Mouse (Mus musculus) NIH3T3 (cell line): ENCODE results near the gene Klhdc7a.
"Not testable (repeated sequence)": the region's sequence is repeated elsewhere in the genome, so short reads cannot be mapped to it uniquely, and the experiment has no call there.

Experiments used
- DNase-seq: peaks from one replicate; pipeline ENCODE4 v3.0.0-alpha.2; 2012; ENCODE audit warnings: low read depth

The Klhdc7a gene

GRCm38 (mm10) chr4:139967922-139968321 lies at the start of gene Klhdc7a:
TSS of gene Klhdc7a (minus strand) at chr4:139968026.
- DNase-seq = peak; percentile 8

- DNase-seq = no peak
These were observed 48.1 kb upstream of the Klhdc7a start for GRCm38 (mm10) chr4:140015916-140016315.

- DNase-seq = no peak
These were observed 43.1 kb upstream of the Klhdc7a start for GRCm38 (mm10) chr4:140010728-140011470.

GRCm38 (mm10) chr4:140004932-140005331 lies 37.1 kb upstream of the Klhdc7a start:
- no peak for DNase-seq

- DNase-seq = no peak
These were observed 36.3 kb upstream of the Klhdc7a start for GRCm38 (mm10) chr4:140004170-140004569.

GRCm38 (mm10) chr4:140002069-140002468 lies 34.2 kb upstream of the Klhdc7a start:
- no peak for DNase-seq

GRCm38 (mm10) chr4:140000911-140001310 lies 33.1 kb upstream of the Klhdc7a start:
- no peak for DNase-seq

GRCm38 (mm10) chr4:139999033-139999432 lies 31.2 kb upstream of the Klhdc7a start:
- no peak for DNase-seq

- no peak for DNase-seq
These were observed 27.8 kb upstream of the Klhdc7a start for GRCm38 (mm10) chr4:139995659-139996058.

- DNase-seq = no peak
These were observed 25.4 kb upstream of the Klhdc7a start for GRCm38 (mm10) chr4:139993111-139993755.

- no peak for DNase-seq
These were observed 19.1 kb upstream of the Klhdc7a start for GRCm38 (mm10) chr4:139986913-139987312.

GRCm38 (mm10) chr4:139978716-139979115 lies 10.9 kb upstream of the Klhdc7a start:
- no peak for DNase-seq

GRCm38 (mm10) chr4:139977308-139977781 lies 9.5 kb upstream of the Klhdc7a start:
- no peak for DNase-seq

- DNase-seq = no peak
These were observed 6.7 kb upstream of the Klhdc7a start for GRCm38 (mm10) chr4:139974506-139974905.

- peak; percentile 2 for DNase-seq
These were observed 343 bp downstream of the Klhdc7a start for GRCm38 (mm10) chr4:139967475-139967891.

- DNase-seq = no peak
These were observed 845 bp downstream of the Klhdc7a start for GRCm38 (mm10) chr4:139966981-139967380.

GRCm38 (mm10) chr4:139965596-139966185 lies 2.1 kb downstream of the Klhdc7a start:
- DNase-seq = no peak

- DNase-seq = no peak
These were observed 3.4 kb downstream of the Klhdc7a start for GRCm38 (mm10) chr4:139964406-139964805.

- DNase-seq = no peak
These were observed 3.9 kb downstream of the Klhdc7a start for GRCm38 (mm10) chr4:139963911-139964310.

- DNase-seq = no peak
These were observed 4.8 kb downstream of the Klhdc7a start for GRCm38 (mm10) chr4:139963059-139963458.

GRCm38 (mm10) chr4:139961816-139962215 lies 6.0 kb downstream of the Klhdc7a start:
- DNase-seq = no peak

- DNase-seq = not testable (repeated sequence)
These were observed 6.5 kb downstream of the Klhdc7a start for GRCm38 (mm10) chr4:139961329-139961728.

- DNase-seq = no peak
These were observed 7.0 kb downstream of the Klhdc7a start for GRCm38 (mm10) chr4:139960724-139961315.
